Comparison of ENCODE assay signal across 27 mouse cellular contexts in genomic region chr17:26749975-26750374, GRCm38 (mm10). TPM values are rescaled to one million over a fixed set of nuclear protein-coding genes. Genes with fewer than 3 reads are reported as not detected.
DNase-seq lines count a peak whose midpoint lies in the region; ATAC-seq and TF ChIP-seq lines count a peak whose summit lies in the region.
"Had no signal": no experiment of that assay in that cellular context is flagged by ENCODE, and none has a peak within 500 bp of the region (broad histone marks: within the 10 kb centered on the region; RNA-seq: fewer than 3 reads in every experiment).

No protein-coding gene starts in this region.

- H3K4me3 ChIP-seq in lung, postnatal 0 days (ENCODE audit: low read depth, low read length): no peak overlapping the region
- H3K4me3 ChIP-seq: embryonic facial prominence, embryonic 12.5 days; embryonic facial prominence, embryonic 15.5 days; forebrain, embryonic 15.5 days; heart, embryonic 12.5 days; heart, embryonic 15.5 days; hindbrain, embryonic 10.5 days; hindbrain, embryonic 13.5 days; intestine, embryonic 15.5 days had no signal

- no peak for TF ChIP-seq EP300 in lung, postnatal 0 days (IDR thresholded peaks at IDR 0.05)

- no peaks in the 10 kb centered on the region for H3K27me3 ChIP-seq in lung, postnatal 0 days (replicated peaks; ENCODE audit: insufficient read depth, low read length)
- H3K27me3 ChIP-seq: embryonic facial prominence, embryonic 12.5 days; embryonic facial prominence, embryonic 15.5 days; forebrain, embryonic 15.5 days; heart, embryonic 12.5 days; heart, embryonic 15.5 days; hindbrain, embryonic 13.5 days; intestine, embryonic 15.5 days; Patski had no signal

- H3K4me1 ChIP-seq in lung, postnatal 0 days (ENCODE audit: insufficient read depth, low read depth, low read length): no peaks in the 10 kb centered on the region
- H3K4me1 ChIP-seq: embryonic facial prominence, embryonic 12.5 days; embryonic facial prominence, embryonic 15.5 days; forebrain, embryonic 15.5 days; heart, embryonic 12.5 days; heart, embryonic 15.5 days; hindbrain, embryonic 10.5 days; hindbrain, embryonic 13.5 days; intestine, embryonic 15.5 days had no signal

- 81% methylated on average over 3 of the region's 3 CpGs for WGBS in lung, postnatal 0 days

- H3K9me3 ChIP-seq in lung, postnatal 0 days (ENCODE audit: low read length): no peaks in the 10 kb centered on the region
- H3K9me3 ChIP-seq: embryonic facial prominence, embryonic 12.5 days; embryonic facial prominence, embryonic 15.5 days; forebrain, embryonic 15.5 days; heart, embryonic 12.5 days; heart, embryonic 15.5 days; hindbrain, embryonic 10.5 days; hindbrain, embryonic 13.5 days; intestine, embryonic 15.5 days had no signal

- no peak for TF ChIP-seq CTCF in lung, postnatal 0 days (IDR thresholded peaks at IDR 0.05)

- DNase-seq in lung, postnatal 0 days (ENCODE audit: low spot score): peak; percentile 11
- no peak for DNase-seq in lung, postnatal 36 days
- no peak for DNase-seq in spleen, postnatal 14 days (ENCODE audit: low spot score in 2 of 2)
- no peak for DNase-seq in adipocyte (ENCODE audit: low spot score)
- DNase-seq in thymus, postnatal 25 days: no peak
- DNase-seq: adrenal gland, adult 2 months; adrenal gland, postnatal 14 days; cerebellum, adult 11 months; cerebellum, adult 8-10 months; cerebellum, postnatal 10 days; cerebellum, postnatal 36 days; gastrocnemius, postnatal 25 days; heart, postnatal 10 days; heart, postnatal 36 days had no signal

- ATAC-seq in lung, postnatal 0 days: no peak
- 0 out of 2 replicates have a peak, but pooled peaks have one; percentile 42 for ATAC-seq in common myeloid progenitor, adult 5-6 weeks (replicated peaks; ENCODE audit: low read depth, poor library complexity, severe bottlenecking)
- peak; percentile 54 for ATAC-seq in megakaryocyte progenitor cell, adult 5-6 weeks (replicated peaks; ENCODE audit: poor library complexity)
- ATAC-seq: CD4-positive, CD25-positive, alpha-beta regulatory T cell, adult 4 months; forebrain, embryonic 15.5 days; hindbrain, embryonic 16.5 days; intestine, embryonic 15.5 days; Patski had no signal

- H3K9ac ChIP-seq in lung, postnatal 0 days (replicated peaks; ENCODE audit: low read depth): no peak overlapping the region
- H3K9ac ChIP-seq: embryonic facial prominence, embryonic 12.5 days; embryonic facial prominence, embryonic 15.5 days; forebrain, embryonic 15.5 days; heart, embryonic 12.5 days; heart, embryonic 15.5 days; hindbrain, embryonic 13.5 days; intestine, embryonic 15.5 days had no signal

- no peak overlapping the region for H3K27ac ChIP-seq in lung, postnatal 0 days (ENCODE audit: low read length)
- H3K27ac ChIP-seq: embryonic facial prominence, embryonic 12.5 days; embryonic facial prominence, embryonic 15.5 days; forebrain, embryonic 15.5 days; heart, embryonic 15.5 days; hindbrain, embryonic 10.5 days; hindbrain, embryonic 13.5 days; intestine, embryonic 15.5 days had no signal

- no peak overlapping the region for H3K4me2 ChIP-seq in lung, postnatal 0 days (replicated peaks; ENCODE audit: low read depth, low read length)
- H3K4me2 ChIP-seq: embryonic facial prominence, embryonic 12.5 days; embryonic facial prominence, embryonic 15.5 days; forebrain, embryonic 15.5 days; heart, embryonic 12.5 days; heart, embryonic 15.5 days; hindbrain, embryonic 13.5 days; intestine, embryonic 15.5 days had no signal

- H3K36me3 ChIP-seq in lung, postnatal 0 days (ENCODE audit: insufficient read depth, low read length): 0 out of 2 replicates have a peak, but pooled peaks cover 6% of the 10 kb centered on the region
- H3K36me3 ChIP-seq: embryonic facial prominence, embryonic 12.5 days; embryonic facial prominence, embryonic 15.5 days; forebrain, embryonic 15.5 days; heart, embryonic 15.5 days; hindbrain, embryonic 10.5 days; intestine, embryonic 15.5 days had no signal

RNA-seq across cellular contexts. Expression of gene Bnip1, which starts 30.9 kb away (rescaled TPM):
- polyA plus RNA-seq in lung, postnatal 0 days (2015; fragmentation: Nextera tagmentation; extraction: Ambion mirVana): 22.6 and 23.7 TPM in 2 replicates
- total RNA-seq in common myeloid progenitor, adult 5-6 weeks (2017): 68.1 and 68.4 TPM in 2 replicates
- total RNA-seq in megakaryocyte progenitor cell, adult 5-6 weeks (2015): 38.2 and 42.5 TPM in 2 replicates
- 47.6 and 48.6 TPM in 2 replicates for total RNA-seq in megakaryocyte progenitor cell, adult 5-6 weeks (2017)

RNA-seq across cellular contexts. Expression of gene Crebrf, which starts 34.5 kb away (rescaled TPM):
- 37.2 and 38.7 TPM in 2 replicates for polyA plus RNA-seq in lung, postnatal 0 days (2015; fragmentation: Nextera tagmentation; extraction: Ambion mirVana)
- total RNA-seq in common myeloid progenitor, adult 5-6 weeks (2017): 24.3 and 33.2 TPM in 2 replicates
- 7.0 and 13.5 TPM in 2 replicates for total RNA-seq in megakaryocyte progenitor cell, adult 5-6 weeks (2015)
- 11.1 and 18.0 TPM in 2 replicates for total RNA-seq in megakaryocyte progenitor cell, adult 5-6 weeks (2017)
